ENCODE assay signal across 8 mouse cellular contexts in the genomic region with DNA sequence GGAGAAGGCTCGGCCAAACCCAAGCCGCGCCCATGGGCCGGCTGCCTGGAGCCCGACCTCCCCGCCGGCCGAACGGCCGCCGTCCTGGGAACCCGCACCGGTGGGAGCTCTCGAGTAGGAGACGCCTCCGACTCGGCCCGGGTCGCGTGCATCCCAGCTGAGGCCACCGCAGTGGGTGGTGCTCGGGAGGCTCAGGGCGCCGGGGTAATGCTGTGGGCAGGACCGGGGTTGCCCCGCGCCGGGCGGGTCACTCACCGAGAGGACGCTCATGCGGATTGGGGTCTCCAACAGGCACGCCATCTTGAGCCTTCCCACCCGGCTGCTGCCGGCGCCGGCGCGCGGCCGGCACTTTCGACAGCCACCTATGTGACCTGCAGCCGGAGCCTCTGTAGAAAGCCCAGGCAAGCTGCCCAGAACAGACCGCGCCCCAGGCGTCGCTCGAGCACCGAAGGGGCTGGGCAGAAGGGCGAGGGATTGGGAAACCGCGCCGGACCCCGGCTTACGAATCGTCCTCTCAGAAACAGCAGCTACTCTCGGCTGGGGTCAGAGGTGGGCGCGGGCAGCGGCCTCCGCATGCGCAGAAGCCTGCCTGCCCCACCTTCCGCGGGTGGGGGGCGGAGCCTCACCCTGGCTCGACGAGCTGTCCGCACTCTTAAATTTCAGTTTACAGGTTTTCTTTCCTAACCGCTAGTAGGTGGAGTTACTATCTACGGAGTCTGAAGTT. TPM values are rescaled to one million over a fixed set of nuclear protein-coding genes. Genes with fewer than 3 reads are reported as not detected.
A peak's percentile ranks its signal among the peaks of the same experiment; 100 is the strongest.
DNase-seq lines count a peak whose midpoint lies in the region; ATAC-seq and TF ChIP-seq lines count a peak whose summit lies in the region.

Gene Armc8 (minus strand): TSS at position 553 of the 724 bp plus-strand sequence.

- H3K4me3 ChIP-seq in embryonic facial prominence, embryonic 13.5 days: peak within 1 kb of the TSS; percentile 68
- H3K4me3 ChIP-seq in heart, adult 2 months: peak within 1 kb of the TSS; percentile 55
- H3K4me3 ChIP-seq in limb, embryonic 13.5 days: peak within 1 kb of the TSS; percentile 95
- peak within 1 kb of the TSS; percentile 82 for H3K4me3 ChIP-seq in midbrain, embryonic 16.5 days (ENCODE audit: low read depth, low read length)

- peaks cover 5% of the 10 kb centered on the region for H3K79me2 ChIP-seq in heart, adult 2 months (replicated peaks; ENCODE audit: control insufficient read depth, insufficient read depth, low read length)

- DNase-seq in 3134 (ENCODE audit: extremely low read depth, insufficient read length, low spot score): peak; percentile 96
- DNase-seq in adrenal gland, postnatal 36 days: peak; percentile 94 to 96
- DNase-seq in heart, adult 2 months: peak; percentile 94
- DNase-seq in kidney, adult 8-10 months: peak; percentile 93
- DNase-seq in spleen, postnatal 10 days (ENCODE audit: low spot score in 2 of 2): peak; percentile 91 to 93

- WGBS in embryonic facial prominence, embryonic 13.5 days: under 1% methylated on average over 61 of the region's 70 CpGs
- WGBS in heart, adult 2 months: under 1% methylated on average over 70 of the region's 70 CpGs
- WGBS in limb, embryonic 13.5 days: under 1% methylated on average over 70 of the region's 70 CpGs
- under 1% methylated on average over 60 of the region's 70 CpGs for WGBS in midbrain, embryonic 16.5 days

- no peak for TF ChIP-seq EP300 in heart, adult 2 months (IDR thresholded peaks at IDR 0.05; ENCODE audit: insufficient read depth, low read depth, low read length)

- no peak for TF ChIP-seq CTCF in heart, adult 2 months (IDR thresholded peaks at IDR 0.05)

- peaks cover 16% of the 10 kb centered on the region for H3K4me1 ChIP-seq in embryonic facial prominence, embryonic 13.5 days
- peaks cover 7% of the 10 kb centered on the region for H3K4me1 ChIP-seq in heart, adult 2 months (ENCODE audit: control insufficient read depth, insufficient read depth, low read length)
- H3K4me1 ChIP-seq in limb, embryonic 13.5 days: peaks cover 17% of the 10 kb centered on the region
- H3K4me1 ChIP-seq in midbrain, embryonic 16.5 days (ENCODE audit: control insufficient read depth, insufficient read depth, low read length): peaks cover 24% of the 10 kb centered on the region

- H3K36me3 ChIP-seq in embryonic facial prominence, embryonic 13.5 days: no peaks in the 10 kb centered on the region
- H3K36me3 ChIP-seq in heart, adult 2 months (ENCODE audit: control insufficient read depth, insufficient read depth, low read length): peaks cover 5% of the 10 kb centered on the region; the same call in 1 of the 2 replicates
- H3K36me3 ChIP-seq in limb, embryonic 13.5 days: no peaks in the 10 kb centered on the region
- no peaks in the 10 kb centered on the region for H3K36me3 ChIP-seq in midbrain, embryonic 16.5 days (ENCODE audit: control insufficient read depth, insufficient read depth, low read length)

- peak within 1 kb of the TSS; percentile 93 for H3K27ac ChIP-seq in embryonic facial prominence, embryonic 13.5 days
- peak within 1 kb of the TSS; percentile 96 for H3K27ac ChIP-seq in heart, adult 2 months
- peak within 1 kb of the TSS; percentile 96 for H3K27ac ChIP-seq in limb, embryonic 13.5 days
- peak within 1 kb of the TSS; percentile 95 for H3K27ac ChIP-seq in midbrain, embryonic 16.5 days (ENCODE audit: low read length)

- peak; percentile 87 for TF ChIP-seq POLR2A in heart, adult 2 months (IDR thresholded peaks at IDR 0.05; ENCODE audit: insufficient read depth, low read depth, low read length)

- peak within 1 kb of the TSS; percentile 77 for H3K4me2 ChIP-seq in embryonic facial prominence, embryonic 13.5 days
- peak within 1 kb of the TSS; percentile 96 for H3K4me2 ChIP-seq in limb, embryonic 13.5 days (replicated peaks)
- peak within 1 kb of the TSS; percentile 90 for H3K4me2 ChIP-seq in midbrain, embryonic 16.5 days (ENCODE audit: low read length)

- no peaks in the 10 kb centered on the region for H3K9me3 ChIP-seq in embryonic facial prominence, embryonic 13.5 days
- no peaks in the 10 kb centered on the region for H3K9me3 ChIP-seq in limb, embryonic 13.5 days
- no peaks in the 10 kb centered on the region for H3K9me3 ChIP-seq in midbrain, embryonic 16.5 days (replicated peaks; ENCODE audit: control insufficient read depth, low read length, poor library complexity, severe bottlenecking)

- ATAC-seq in embryonic facial prominence, embryonic 13.5 days (ENCODE audit: insufficient number of reproducible peaks, insufficient read depth, low FRiP score, low TSS enrichment, low read depth): peak; percentile 90
- peak; percentile 94 for ATAC-seq in limb, embryonic 13.5 days (ENCODE audit: low FRiP score, low read depth)
- ATAC-seq in midbrain, embryonic 16.5 days: peak; percentile 96

- intact Hi-C loops in heart, adult 2 months (cut with DNase I): no loop called here

- H3K9ac ChIP-seq in embryonic facial prominence, embryonic 13.5 days: peak within 1 kb of the TSS; percentile 86
- peak within 1 kb of the TSS; percentile 92 for H3K9ac ChIP-seq in heart, adult 2 months (ENCODE audit: low read depth, low read length)
- peak within 1 kb of the TSS; percentile 93 for H3K9ac ChIP-seq in limb, embryonic 13.5 days
- peak within 1 kb of the TSS; percentile 82 for H3K9ac ChIP-seq in midbrain, embryonic 16.5 days (ENCODE audit: low read depth, low read length)

- H3K27me3 ChIP-seq in embryonic facial prominence, embryonic 13.5 days: no peaks in the 10 kb centered on the region
- no peaks in the 10 kb centered on the region for H3K27me3 ChIP-seq in heart, adult 2 months (ENCODE audit: control insufficient read depth, insufficient read depth, low read length)
- no peaks in the 10 kb centered on the region; the same call in 1 of the 2 replicates for H3K27me3 ChIP-seq in limb, embryonic 13.5 days
- no peaks in the 10 kb centered on the region for H3K27me3 ChIP-seq in midbrain, embryonic 16.5 days (ENCODE audit: control insufficient read depth, insufficient read depth, low read depth, low read length)

RNA-seq across cellular contexts. Expression of gene Armc8, which starts in this region (rescaled TPM):
- total RNA-seq in adrenal gland, postnatal 36 days (2021): 10 to 100 TPM; 24.1 to 43.3 TPM
- polyA plus RNA-seq in embryonic facial prominence, embryonic 13.5 days (2015; fragmentation: Nextera tagmentation; extraction: Ambion mirVana): 21.7 and 23.7 TPM in 2 replicates
- 10 to 100 TPM; 17.7 to 18.3 TPM for total RNA-seq in heart, adult 2 months (2021)
- polyA plus RNA-seq in heart, adult 2 months (2012; rRNA removed): 9.8 and 18.0 TPM in 2 replicates
- 21.0 and 23.7 TPM in 2 replicates for polyA plus RNA-seq in limb, embryonic 13.5 days (2015; fragmentation: Nextera tagmentation; extraction: Ambion mirVana)
- polyA plus RNA-seq in midbrain, embryonic 16.5 days (2015; fragmentation: Nextera tagmentation; extraction: Ambion mirVana): 83.5 and 87.2 TPM in 2 replicates

Comparison
In these comparisons a context has a peak if more than half of its experiments do, and no peak if none do; other contexts are left out.
1. Peak in every context shown above with its lines: DNase-seq, ATAC-seq, H3K4me3 ChIP-seq and H3K27ac ChIP-seq.